Mouse (Mus musculus) CD4-positive, CD25-positive, alpha-beta regulatory T cell, adult 4 months (primary cell): ENCODE measurements at regions not wholly inside any gene's neighbourhood (a gene's known extent, or its start where the extent isn't known, plus 50 kb on each side); places are given as distances from the start of the nearest gene placed in this dataset.

Source experiments
- ATAC-seq: one replicate; pipeline ENCODE4 v1.8.0; 2017

DNA sequence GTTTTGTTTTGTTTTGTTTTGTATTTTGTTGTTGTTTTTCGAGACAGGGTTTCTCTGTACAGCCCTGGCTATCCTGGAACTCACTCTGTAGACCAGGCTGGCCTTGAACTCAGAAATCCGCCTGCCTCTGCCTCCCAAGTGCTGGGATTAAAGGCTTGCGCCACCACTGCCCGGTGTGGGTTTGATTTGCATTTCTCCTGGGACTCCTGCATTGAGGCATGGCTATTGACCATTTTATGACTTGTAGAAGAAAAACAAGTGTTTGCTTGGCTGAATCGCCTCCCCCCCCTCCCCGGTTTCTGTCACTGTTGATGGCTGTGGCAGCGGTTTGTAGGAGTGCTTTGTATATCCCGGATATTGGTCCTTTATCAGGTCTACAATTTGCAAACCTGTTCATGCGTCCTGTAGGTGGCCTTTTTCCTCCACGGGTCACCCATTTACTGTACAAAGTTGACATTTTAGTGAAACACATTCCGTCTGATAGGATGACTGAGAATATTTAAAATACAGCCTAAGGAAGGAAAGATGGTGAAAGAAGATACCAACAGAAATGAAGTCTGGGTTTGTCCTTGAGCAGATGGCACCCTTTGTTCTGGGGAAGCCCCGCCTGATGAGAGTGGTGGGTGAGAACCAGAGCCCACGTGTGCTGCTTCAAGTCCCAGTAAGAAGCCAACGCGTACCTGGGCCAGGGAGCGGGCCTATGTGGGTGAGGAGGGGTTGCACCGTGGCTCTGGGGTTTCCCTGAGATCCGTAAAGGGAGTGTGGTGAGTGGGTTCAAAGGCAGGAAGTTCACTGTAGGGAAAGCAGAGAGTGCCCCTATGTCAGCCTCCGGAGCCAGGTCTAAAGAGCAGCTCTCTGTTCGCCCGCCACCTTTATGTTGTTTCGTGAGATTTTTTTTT is 52.6 kb upstream of the Smndc1 start:
- ATAC-seq, result peak; percentile 81

GRCm38 (mm10) chr19:53442132-53442610 is 51.8 kb upstream of the Smndc1 start:
- no peak for ATAC-seq

- peak; percentile 60 for ATAC-seq
Observed at GRCm38 (mm10) chr19:53441449-53442131, 51.2 kb upstream of the Smndc1 start.

DNA sequence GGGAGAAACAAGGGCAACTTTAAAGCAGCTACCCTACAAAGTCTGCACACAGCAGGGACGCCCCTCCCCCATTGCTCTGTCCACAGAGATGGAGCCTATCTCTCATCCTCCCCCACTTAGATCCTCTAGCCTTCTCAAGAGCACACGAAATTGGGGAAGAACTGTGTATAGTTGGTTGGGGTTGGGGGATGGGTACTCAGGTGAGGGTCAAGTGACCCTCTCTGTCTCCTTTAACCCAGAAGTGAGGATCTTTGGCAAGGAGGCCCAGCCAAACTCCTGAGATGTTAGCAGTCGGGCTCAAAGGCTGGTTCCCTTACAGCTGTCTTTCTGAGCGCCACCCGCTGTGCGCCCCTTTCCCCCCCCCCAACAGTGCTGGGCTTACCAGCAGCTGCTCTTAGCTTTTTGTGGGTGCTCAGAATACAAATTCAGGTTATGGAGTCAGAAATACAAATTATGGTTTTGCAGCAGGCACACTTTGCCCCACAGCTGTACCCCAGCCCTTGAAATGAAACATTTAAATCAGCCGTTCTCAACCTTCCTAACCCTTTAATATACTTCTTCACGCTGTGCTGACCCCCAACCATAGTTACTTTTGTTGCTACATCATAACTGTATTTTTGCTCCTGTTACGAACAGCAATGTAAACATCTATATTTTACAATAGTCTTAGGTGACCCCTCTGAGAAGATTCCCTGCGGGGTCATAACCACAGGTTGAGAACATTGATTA is 50.1 kb upstream of the Smndc1 start:
- ATAC-seq, result no peak
